8 mouse cellular contexts compared by ENCODE assay signal in genomic region chr9:66068971-66069391, GRCm38 (mm10). TPM values are rescaled to one million over a fixed set of nuclear protein-coding genes. Genes with fewer than 3 reads are reported as not detected.
DNase-seq lines count a peak whose midpoint lies in the region; ATAC-seq and TF ChIP-seq lines count a peak whose summit lies in the region.

No protein-coding gene starts in this region.

- peaks cover 5% of the 10 kb centered on the region; the same call in 1 of the 2 replicates for H3K4me1 ChIP-seq in forebrain, embryonic 14.5 days (ENCODE audit: control insufficient read depth, insufficient read depth, low read length)
- H3K4me1 ChIP-seq in stomach, embryonic 16.5 days (ENCODE audit: control insufficient read depth, insufficient read depth, low read length) = peaks cover 7% of the 10 kb centered on the region

- H3K9ac ChIP-seq in forebrain, embryonic 14.5 days (ENCODE audit: low read length) = peak overlapping the region; percentile 65
- H3K9ac ChIP-seq in stomach, embryonic 16.5 days (ENCODE audit: low read length) = peak overlapping the region; percentile 64

- no peak overlapping the region for H3K27ac ChIP-seq in forebrain, embryonic 14.5 days (ENCODE audit: low read depth, low read length)
- H3K27ac ChIP-seq in stomach, embryonic 16.5 days (ENCODE audit: low read length) = no peak overlapping the region

- peak overlapping the region; percentile 48 for H3K4me3 ChIP-seq in forebrain, embryonic 14.5 days (ENCODE audit: low read depth, low read length)
- peak overlapping the region; percentile 54 for H3K4me3 ChIP-seq in stomach, embryonic 16.5 days (replicated peaks; ENCODE audit: low read length)

- ATAC-seq in forebrain, embryonic 14.5 days = peak; percentile 66; the same call in 1 of the 2 replicates
- peak; percentile 23 for ATAC-seq in megakaryocyte-erythroid progenitor cell, adult 5-6 weeks (replicated peaks; ENCODE audit: low FRiP score, low TSS enrichment, poor library complexity, severe bottlenecking)
- peak; percentile 45; the same call in 1 of the 2 replicates for ATAC-seq in stomach, embryonic 16.5 days (ENCODE audit: insufficient read depth, low FRiP score)

- TF ChIP-seq CTCF in brain, embryonic 14.5 days (IDR thresholded peaks at IDR 0.05; ENCODE audit: borderline replicate concordance, extremely low read depth, insufficient read depth, insufficient read length) = no peak

- peak overlapping the region; percentile 94 for H3K4me2 ChIP-seq in forebrain, embryonic 14.5 days (ENCODE audit: low read length)
- peak overlapping the region; percentile 92 for H3K4me2 ChIP-seq in stomach, embryonic 16.5 days (ENCODE audit: low read depth, low read length)

- H3K27me3 ChIP-seq in forebrain, embryonic 14.5 days (replicated peaks; ENCODE audit: control insufficient read depth, insufficient read depth, low read length) = no peaks in the 10 kb centered on the region; the same call in 1 of the 2 replicates
- H3K27me3 ChIP-seq in stomach, embryonic 16.5 days (ENCODE audit: control insufficient read depth, insufficient read depth, low read length) = peaks cover 15% of the 10 kb centered on the region

- under 1% methylated on average over 30 of the region's 30 CpGs for WGBS in forebrain, embryonic 14.5 days
- 1% methylated on average over 30 of the region's 30 CpGs for WGBS in stomach, embryonic 16.5 days

- DNase-seq in spleen, adult 12 weeks (ENCODE audit: low spot score) = peak; percentile 49
- DNase-seq in spleen, adult 18-20 months = no peak
- DNase-seq in brain, embryonic 14.5 days (ENCODE audit: low read depth) = peak; percentile 59
- DNase-seq in forebrain, embryonic 14.5 days (ENCODE audit: low spot score) = peak; percentile 61
- DNase-seq in kidney, postnatal 10 days = peak; percentile 60
- no peak for DNase-seq in layer of hippocampus, adult 9-11 months

- no peak for TF ChIP-seq POLR2A in brain, embryonic 14.5 days (IDR thresholded peaks at IDR 0.05; ENCODE audit: borderline replicate concordance, extremely low read depth, insufficient read depth, insufficient read length, poor library complexity, severe bottlenecking)

- H3K9me3 ChIP-seq in forebrain, embryonic 14.5 days (replicated peaks; ENCODE audit: control insufficient read depth, low read length) = no peaks in the 10 kb centered on the region
- no peaks in the 10 kb centered on the region for H3K9me3 ChIP-seq in stomach, embryonic 16.5 days (replicated peaks; ENCODE audit: control insufficient read depth, low read length)

- H3K36me3 ChIP-seq in forebrain, embryonic 14.5 days (ENCODE audit: control insufficient read depth, insufficient read depth, low read length) = peaks cover 28% of the 10 kb centered on the region
- peaks cover 15% of the 10 kb centered on the region; the same call in 1 of the 2 replicates for H3K36me3 ChIP-seq in stomach, embryonic 16.5 days (ENCODE audit: control insufficient read depth, insufficient read depth, low read length)

RNA-seq across cellular contexts. Expression of gene Snx22, which starts 0.5 kb away (rescaled TPM):
- polyA plus RNA-seq in brain, embryonic 14.5 days (2012; rRNA removed) = 6.2 and 6.8 TPM in 2 replicates
- 3.6 and 4.8 TPM in 2 replicates for polyA plus RNA-seq in forebrain, embryonic 14.5 days (2014; fragmentation: Nextera tagmentation; extraction: Ambion mirVana)
- total RNA-seq in megakaryocyte-erythroid progenitor cell, adult 5-6 weeks (2014; fragmentation: Nextera tagmentation) = 1.3 and 2.2 TPM in 2 replicates
- 0.80 and 0.99 TPM in 2 replicates for total RNA-seq in megakaryocyte-erythroid progenitor cell, adult 5-6 weeks (2017)
- 3.1 and 4.3 TPM in 2 replicates for polyA plus RNA-seq in stomach, embryonic 16.5 days (2015; fragmentation: Nextera tagmentation; extraction: Ambion mirVana)

RNA-seq across cellular contexts. Expression of gene Ppib, which starts 9.0 kb away (rescaled TPM):
- 342 and 348 TPM in 2 replicates for polyA plus RNA-seq in brain, embryonic 14.5 days (2012; rRNA removed)
- polyA plus RNA-seq in forebrain, embryonic 14.5 days (2014; fragmentation: Nextera tagmentation; extraction: Ambion mirVana) = 401 and 454 TPM in 2 replicates
- total RNA-seq in megakaryocyte-erythroid progenitor cell, adult 5-6 weeks (2014; fragmentation: Nextera tagmentation) = 322 and 412 TPM in 2 replicates
- total RNA-seq in megakaryocyte-erythroid progenitor cell, adult 5-6 weeks (2017) = 561 and 601 TPM in 2 replicates
- polyA plus RNA-seq in stomach, embryonic 16.5 days (2015; fragmentation: Nextera tagmentation; extraction: Ambion mirVana) = 835 and 861 TPM in 2 replicates

RNA-seq across cellular contexts. Expression of gene Snx1, which starts 57.4 kb away (rescaled TPM):
- polyA plus RNA-seq in brain, embryonic 14.5 days (2012; rRNA removed) = 75.6 and 101 TPM in 2 replicates
- 111 and 120 TPM in 2 replicates for polyA plus RNA-seq in forebrain, embryonic 14.5 days (2014; fragmentation: Nextera tagmentation; extraction: Ambion mirVana)
- 99.7 and 107 TPM in 2 replicates for total RNA-seq in megakaryocyte-erythroid progenitor cell, adult 5-6 weeks (2014; fragmentation: Nextera tagmentation)
- 114 and 128 TPM in 2 replicates for total RNA-seq in megakaryocyte-erythroid progenitor cell, adult 5-6 weeks (2017)
- 121 and 122 TPM in 2 replicates for polyA plus RNA-seq in stomach, embryonic 16.5 days (2015; fragmentation: Nextera tagmentation; extraction: Ambion mirVana)

RNA-seq across cellular contexts. Expression of gene Ciao2a, which starts 57.4 kb away (rescaled TPM):
- 35.8 and 36.3 TPM in 2 replicates for polyA plus RNA-seq in brain, embryonic 14.5 days (2012; rRNA removed)
- polyA plus RNA-seq in forebrain, embryonic 14.5 days (2014; fragmentation: Nextera tagmentation; extraction: Ambion mirVana) = 79.8 and 81.2 TPM in 2 replicates
- 167 and 182 TPM in 2 replicates for total RNA-seq in megakaryocyte-erythroid progenitor cell, adult 5-6 weeks (2014; fragmentation: Nextera tagmentation)
- total RNA-seq in megakaryocyte-erythroid progenitor cell, adult 5-6 weeks (2017) = 165 and 169 TPM in 2 replicates
- polyA plus RNA-seq in stomach, embryonic 16.5 days (2015; fragmentation: Nextera tagmentation; extraction: Ambion mirVana) = 144 and 158 TPM in 2 replicates

Comparison
In these comparisons a context has a peak if more than half of its experiments do, and no peak if none do; other contexts are left out.
1. DNase-seq: peak in spleen, adult 12 weeks (single experiment), brain, embryonic 14.5 days (single experiment), forebrain, embryonic 14.5 days (single experiment) and kidney, postnatal 10 days (single experiment); none in spleen, adult 18-20 months (0 of 2) and layer of hippocampus, adult 9-11 months (single experiment).
2. Peak in every context shown above with its lines, with median percentiles within 50 percentile points of each other: ATAC-seq.